Mouse (Mus musculus): ENCODE measurements around the gene 4922502D21Rik.
A peak's percentile ranks its signal among the peaks of the same experiment; 100 is the strongest.
"Not testable (repeated sequence)": the region's sequence is repeated elsewhere in the genome, so short reads cannot be mapped to it uniquely, and the experiment has no call there.

Gene 4922502D21Rik

GRCm38 (mm10) chr6:129331610-129332009 is at the start of gene 4922502D21Rik:
TSS of gene 4922502D21Rik (minus strand) at chr6:129331796.
- DNase-seq (ENCODE audit: low read depth, low spot score) = no peak

GRCm38 (mm10) chr6:129380454-129380853 is 48.9 kb upstream of the 4922502D21Rik start:
- peak; percentile 77 for DNase-seq (ENCODE audit: low read depth, low spot score)

- DNase-seq (ENCODE audit: low read depth, low spot score) = no peak
Observed at GRCm38 (mm10) chr6:129374937-129375471, 43.4 kb upstream of the 4922502D21Rik start.

GRCm38 (mm10) chr6:129369374-129370132 is 38.0 kb upstream of the 4922502D21Rik start:
- no peak for DNase-seq (ENCODE audit: low read depth, low spot score)

GRCm38 (mm10) chr6:129365959-129366359 is 34.4 kb upstream of the 4922502D21Rik start:
- peak; percentile 72 for DNase-seq (ENCODE audit: low read depth, low spot score)

- DNase-seq (ENCODE audit: low read depth, low spot score) = no peak
Observed at GRCm38 (mm10) chr6:129363942-129364341, 32.3 kb upstream of the 4922502D21Rik start.

- DNase-seq (ENCODE audit: low read depth, low spot score) = no peak
Observed at GRCm38 (mm10) chr6:129359515-129359914, 27.9 kb upstream of the 4922502D21Rik start.

- no peak for DNase-seq (ENCODE audit: low read depth, low spot score)
Observed at GRCm38 (mm10) chr6:129356430-129356829, 24.8 kb upstream of the 4922502D21Rik start.

GRCm38 (mm10) chr6:129355774-129356173 is 24.2 kb upstream of the 4922502D21Rik start:
- no peak for DNase-seq (ENCODE audit: low read depth, low spot score)

- no peak for DNase-seq (ENCODE audit: low read depth, low spot score)
Observed at GRCm38 (mm10) chr6:129351091-129351490, 19.5 kb upstream of the 4922502D21Rik start.

- DNase-seq (ENCODE audit: low read depth, low spot score) = peak; percentile 35
Observed at GRCm38 (mm10) chr6:129349524-129350352, 18.1 kb upstream of the 4922502D21Rik start.

- no peak for DNase-seq (ENCODE audit: low read depth, low spot score)
Observed at GRCm38 (mm10) chr6:129344408-129344807, 12.8 kb upstream of the 4922502D21Rik start.

- DNase-seq (ENCODE audit: low read depth, low spot score) = not testable (repeated sequence)
Observed at GRCm38 (mm10) chr6:129342391-129342790, 10.8 kb upstream of the 4922502D21Rik start, which contains the start of gene Clec12a. TSS of gene Clec12a (plus strand) at chr6:129342691.

- no peak for DNase-seq (ENCODE audit: low read depth, low spot score)
Observed at GRCm38 (mm10) chr6:129337751-129338150, 6.2 kb upstream of the 4922502D21Rik start.

- DNase-seq (ENCODE audit: low read depth, low spot score) = peak; percentile 82
Observed at GRCm38 (mm10) chr6:129333674-129334078, 2.1 kb upstream of the 4922502D21Rik start.

- peak; percentile 19 for DNase-seq (ENCODE audit: low read depth, low spot score)
Observed at GRCm38 (mm10) chr6:129326568-129327150, 4.9 kb downstream of the 4922502D21Rik start.

GRCm38 (mm10) chr6:129326016-129326415 is 5.6 kb downstream of the 4922502D21Rik start:
- DNase-seq (ENCODE audit: low read depth, low spot score) = peak; percentile 5

- no peak for DNase-seq (ENCODE audit: low read depth, low spot score)
Observed at GRCm38 (mm10) chr6:129319331-129319730, 12.3 kb downstream of the 4922502D21Rik start.

GRCm38 (mm10) chr6:129318395-129318794 is 13.2 kb downstream of the 4922502D21Rik start:
- no peak for DNase-seq (ENCODE audit: low read depth, low spot score)

- no peak for DNase-seq (ENCODE audit: low read depth, low spot score)
Observed at GRCm38 (mm10) chr6:129316463-129316862, 15.1 kb downstream of the 4922502D21Rik start.

- no peak for DNase-seq (ENCODE audit: low read depth, low spot score)
Observed at GRCm38 (mm10) chr6:129315698-129316097, 15.9 kb downstream of the 4922502D21Rik start.
